Mouse (Mus musculus): ENCODE measurements around the gene C130050O18Rik. TPM values are rescaled to one million over a fixed set of nuclear protein-coding genes. Genes with fewer than 3 reads are reported as not detected.

Gene C130050O18Rik
- polyA plus RNA-seq, 1 experiment from 2014 or later: 1.9 TPM

- ATAC-seq (no peak), DNase-seq (no peak)
- peaks cover 4% of the 10 kb centered on the region; the same call in 1 of the 2 replicates for H3K4me1 ChIP-seq (ENCODE audit: insufficient read depth)
- WGBS (ENCODE audit: insufficient replicate concordance): 85% methylated on average over 2 of the region's 2 CpGs
- no peak overlapping the region for H3K9ac ChIP-seq (replicated peaks)
- TF ChIP-seq EP300 (IDR thresholded peaks at IDR 0.05; ENCODE audit: low read depth) (no peak), CTCF (IDR thresholded peaks at IDR 0.05; ENCODE audit: low read depth) (no peak)
- H3K27ac ChIP-seq (ENCODE audit: low read depth): no peak overlapping the region
- H3K4me2 ChIP-seq (ENCODE audit: low read depth, low read length): no peak overlapping the region
- H3K9me3 ChIP-seq (ENCODE audit: low read length): no peaks in the 10 kb centered on the region
- H3K36me3 ChIP-seq (replicated peaks; ENCODE audit: insufficient read depth, low read length): no peaks in the 10 kb centered on the region
- no peak overlapping the region for H3K4me3 ChIP-seq (ENCODE audit: low read depth, low read length)
- no peaks in the 10 kb centered on the region for H3K27me3 ChIP-seq (ENCODE audit: insufficient read depth, low read length)
These were observed 36.6 kb downstream of the C130050O18Rik start for GRCm38 (mm10) chr5:139441726-139442018.

- Histone ChIP-seq H3K4me1 (ENCODE audit: insufficient read depth) (peaks cover 4% of the 10 kb centered on the region; the same call in 1 of the 2 replicates), H3K36me3 (replicated peaks; ENCODE audit: insufficient read depth, low read length) (no peaks in the 10 kb centered on the region), H3K9me3 (ENCODE audit: low read length) (no peaks in the 10 kb centered on the region), H3K4me3 (ENCODE audit: low read depth, low read length) (no peak overlapping the region), H3K9ac (replicated peaks) (no peak overlapping the region), H3K27me3 (ENCODE audit: insufficient read depth, low read length) (no peaks in the 10 kb centered on the region), H3K27ac (ENCODE audit: low read depth) (no peak overlapping the region), H3K4me2 (ENCODE audit: low read depth, low read length) (no peak overlapping the region)
- 85% methylated on average over 12 of the region's 12 CpGs for WGBS (ENCODE audit: insufficient replicate concordance)
- no peak for ATAC-seq
- TF ChIP-seq EP300 (IDR thresholded peaks at IDR 0.05; ENCODE audit: low read depth) (no peak), CTCF (IDR thresholded peaks at IDR 0.05; ENCODE audit: low read depth) (no peak)
- DNase-seq: no peak
These were observed 37.3 kb downstream of the C130050O18Rik start for GRCm38 (mm10) chr5:139442428-139442827.

GRCm38 (mm10) chr5:139442962-139443361 lies 37.9 kb downstream of the C130050O18Rik start:
- DNase-seq (no peak), ATAC-seq (no peak)
- no peaks in the 10 kb centered on the region for H3K9me3 ChIP-seq (ENCODE audit: low read length)
- no peak overlapping the region for H3K4me2 ChIP-seq (ENCODE audit: low read depth, low read length)
- no peak overlapping the region for H3K4me3 ChIP-seq (ENCODE audit: low read depth, low read length)
- 0 out of 2 replicates have a peak, but pooled peaks cover 2% of the 10 kb centered on the region for H3K4me1 ChIP-seq (ENCODE audit: insufficient read depth)
- H3K36me3 ChIP-seq (replicated peaks; ENCODE audit: insufficient read depth, low read length): no peaks in the 10 kb centered on the region
- H3K9ac ChIP-seq (replicated peaks): no peak overlapping the region
- TF ChIP-seq EP300 (IDR thresholded peaks at IDR 0.05; ENCODE audit: low read depth) (no peak), CTCF (IDR thresholded peaks at IDR 0.05; ENCODE audit: low read depth) (no peak)
- 70% methylated on average over 4 of the region's 4 CpGs for WGBS (ENCODE audit: insufficient replicate concordance)
- no peak overlapping the region for H3K27ac ChIP-seq (ENCODE audit: low read depth)
- no peaks in the 10 kb centered on the region for H3K27me3 ChIP-seq (ENCODE audit: insufficient read depth, low read length)

- Histone ChIP-seq H3K9ac (replicated peaks) (no peak overlapping the region), H3K4me1 (ENCODE audit: insufficient read depth) (peaks cover 14% of the 10 kb centered on the region), H3K4me3 (ENCODE audit: low read depth, low read length) (no peak overlapping the region), H3K27me3 (ENCODE audit: insufficient read depth, low read length) (no peaks in the 10 kb centered on the region), H3K36me3 (replicated peaks; ENCODE audit: insufficient read depth, low read length) (no peaks in the 10 kb centered on the region), H3K9me3 (ENCODE audit: low read length) (no peaks in the 10 kb centered on the region), H3K4me2 (ENCODE audit: low read depth, low read length) (no peak overlapping the region), H3K27ac (ENCODE audit: low read depth) (no peak overlapping the region)
- WGBS (ENCODE audit: insufficient replicate concordance): 78% methylated on average over 8 of the region's 8 CpGs
- DNase-seq: no peak
- no peak for ATAC-seq
- TF ChIP-seq CTCF (IDR thresholded peaks at IDR 0.05; ENCODE audit: low read depth) (peak; percentile 30), EP300 (IDR thresholded peaks at IDR 0.05; ENCODE audit: low read depth) (no peak)
These were observed 40.2 kb downstream of the C130050O18Rik start for GRCm38 (mm10) chr5:139445258-139445657.

GRCm38 (mm10) chr5:139448025-139448424 lies 42.9 kb downstream of the C130050O18Rik start:
- Histone ChIP-seq H3K4me1 (ENCODE audit: insufficient read depth) (peaks cover 14% of the 10 kb centered on the region), H3K27ac (ENCODE audit: low read depth) (no peak overlapping the region), H3K9ac (replicated peaks) (no peak overlapping the region), H3K27me3 (ENCODE audit: insufficient read depth, low read length) (no peaks in the 10 kb centered on the region), H3K4me3 (ENCODE audit: low read depth, low read length) (no peak overlapping the region), H3K36me3 (replicated peaks; ENCODE audit: insufficient read depth, low read length) (no peaks in the 10 kb centered on the region), H3K4me2 (ENCODE audit: low read depth, low read length) (no peak overlapping the region), H3K9me3 (ENCODE audit: low read length) (no peaks in the 10 kb centered on the region)
- TF ChIP-seq EP300 (IDR thresholded peaks at IDR 0.05; ENCODE audit: low read depth) (no peak), CTCF (IDR thresholded peaks at IDR 0.05; ENCODE audit: low read depth) (no peak)
- 67% methylated on average over 6 of the region's 6 CpGs for WGBS (ENCODE audit: insufficient replicate concordance)
- DNase-seq (no peak), ATAC-seq (no peak)

GRCm38 (mm10) chr5:139449161-139449791 lies 44.2 kb downstream of the C130050O18Rik start:
- WGBS (ENCODE audit: insufficient replicate concordance): 36% methylated on average over 5 of the region's 5 CpGs
- Histone ChIP-seq H3K9ac (replicated peaks) (no peak overlapping the region), H3K27ac (ENCODE audit: low read depth) (peak overlapping the region; percentile 80)

More at GRCm38 (mm10) chr5:139449161-139449791, 44.2 kb downstream of the C130050O18Rik start:
- H3K4me3 ChIP-seq (ENCODE audit: low read depth, low read length): no peak overlapping the region
- no peak for TF ChIP-seq CTCF (IDR thresholded peaks at IDR 0.05; ENCODE audit: low read depth)
- TF ChIP-seq EP300 (IDR thresholded peaks at IDR 0.05; ENCODE audit: low read depth): no peak
- DNase-seq (peak; percentile 39), ATAC-seq (peak; percentile 77)
- no peaks in the 10 kb centered on the region for H3K9me3 ChIP-seq (ENCODE audit: low read length)
- no peaks in the 10 kb centered on the region for H3K36me3 ChIP-seq (replicated peaks; ENCODE audit: insufficient read depth, low read length)
- peaks cover 14% of the 10 kb centered on the region for H3K4me1 ChIP-seq (ENCODE audit: insufficient read depth)
- H3K27me3 ChIP-seq (ENCODE audit: insufficient read depth, low read length): no peaks in the 10 kb centered on the region
- no peak overlapping the region for H3K4me2 ChIP-seq (ENCODE audit: low read depth, low read length)

All from liver, postnatal 0 days (tissue).